Mouse (Mus musculus): ENCODE measurements around the gene Gm11639. TPM values are rescaled to one million over a fixed set of nuclear protein-coding genes. Genes with fewer than 3 reads are reported as not detected.

Gene Gm11639
- total RNA-seq (2021) = not detected
- long read RNA-seq, experiment 1, partial matches to known transcripts = 0 of 1 reads
- long read RNA-seq, experiment 1, other reads (novel, unspliced or antisense) = 1 of 1 reads
- long read RNA-seq, experiment 2 = 0 reads

DNA sequence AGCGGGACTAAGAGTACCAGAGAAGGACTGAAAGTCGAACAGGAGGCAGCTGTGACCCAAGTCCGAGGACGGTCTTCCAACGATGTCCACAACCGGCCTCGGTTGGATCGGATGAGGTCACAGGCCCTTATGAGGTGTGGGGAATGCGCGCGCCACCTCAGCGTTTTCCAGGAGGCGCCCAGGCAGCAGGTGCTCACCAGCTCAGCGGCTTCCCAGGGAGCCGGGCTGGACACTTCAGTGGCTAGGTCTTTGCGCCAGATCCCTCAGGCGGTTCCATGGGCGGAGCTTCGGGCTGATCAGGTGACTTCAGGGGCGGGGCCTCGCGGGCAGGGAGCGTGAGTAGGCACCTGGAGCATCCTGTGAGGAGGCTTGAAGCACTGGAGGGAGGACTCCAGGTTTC is at the start of gene Gm11639:
Gm11639 (plus strand) TSS at position 160 of the 400 bp plus-strand sequence.
- DNase-seq = no peak
- intact Hi-C loops (cut with DNase I) = no loop called here

- DNase-seq = no peak
- intact Hi-C loops (cut with DNase I) = no loop called here
These were observed 48.5 kb upstream of the Gm11639 start for GRCm38 (mm10) chr11:104637010-104637409.

DNA sequence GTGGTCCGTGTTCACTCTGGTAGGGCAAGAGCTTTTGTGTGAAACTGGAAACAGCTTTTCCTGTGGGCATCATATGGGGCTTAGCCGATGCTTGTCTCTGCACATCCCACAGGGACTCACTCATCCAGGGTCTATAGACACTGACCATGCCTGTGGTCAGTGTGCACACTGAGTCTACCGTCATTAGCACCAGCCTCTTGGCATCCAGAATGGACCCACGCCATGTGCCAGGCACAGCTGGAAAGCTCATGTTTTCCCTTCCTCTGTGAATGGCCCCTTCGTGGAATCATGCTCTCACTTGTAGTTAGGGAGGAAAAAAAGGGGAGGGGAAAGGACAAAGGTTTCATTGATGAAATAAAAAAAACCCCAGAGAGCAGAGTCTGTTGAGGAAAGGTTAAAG is 47.5 kb upstream of the Gm11639 start:
- intact Hi-C loops (cut with DNase I) = no loop called here
- DNase-seq = no peak

GRCm38 (mm10) chr11:104638906-104639305 is 46.6 kb upstream of the Gm11639 start:
- intact Hi-C loops (cut with DNase I) = no loop called here
- DNase-seq = no peak

- intact Hi-C loops (cut with DNase I) = no loop called here
These were observed 45.9 kb upstream of the Gm11639 start for GRCm38 (mm10) chr11:104639634-104640033.

GRCm38 (mm10) chr11:104640894-104641293 is 44.6 kb upstream of the Gm11639 start:
- intact Hi-C loops (cut with DNase I) = no loop called here
- DNase-seq = no peak

More at GRCm38 (mm10) chr11:104639634-104640033, 45.9 kb upstream of the Gm11639 start:
- DNase-seq = no peak

DNA sequence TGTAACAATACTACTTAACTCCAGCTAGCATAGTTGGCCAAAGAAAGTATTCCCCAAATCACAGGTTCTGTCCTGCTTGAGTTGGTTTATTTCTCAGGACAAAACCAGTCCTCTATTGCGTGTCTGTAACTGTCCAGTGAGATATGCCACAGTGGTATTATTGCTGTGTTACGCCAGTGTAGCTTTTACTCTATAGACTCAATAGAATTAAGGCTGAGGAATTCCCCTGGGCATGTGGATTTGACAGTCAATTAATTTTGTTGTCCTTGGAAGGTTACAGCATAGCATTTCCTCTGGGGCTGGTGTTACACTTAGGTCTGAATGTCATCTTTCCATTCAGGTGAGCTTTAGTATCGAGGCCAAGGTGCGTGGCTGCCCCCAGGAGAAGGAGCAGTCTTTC is 42.3 kb upstream of the Gm11639 start:
- intact Hi-C loops (cut with DNase I) = no loop called here

GRCm38 (mm10) chr11:104645402-104645801 is 40.1 kb upstream of the Gm11639 start:
- intact Hi-C loops (cut with DNase I) = no loop called here
- DNase-seq = no peak

More for the DNA sequence above, 42.3 kb upstream of the Gm11639 start:
- DNase-seq = no peak

DNA sequence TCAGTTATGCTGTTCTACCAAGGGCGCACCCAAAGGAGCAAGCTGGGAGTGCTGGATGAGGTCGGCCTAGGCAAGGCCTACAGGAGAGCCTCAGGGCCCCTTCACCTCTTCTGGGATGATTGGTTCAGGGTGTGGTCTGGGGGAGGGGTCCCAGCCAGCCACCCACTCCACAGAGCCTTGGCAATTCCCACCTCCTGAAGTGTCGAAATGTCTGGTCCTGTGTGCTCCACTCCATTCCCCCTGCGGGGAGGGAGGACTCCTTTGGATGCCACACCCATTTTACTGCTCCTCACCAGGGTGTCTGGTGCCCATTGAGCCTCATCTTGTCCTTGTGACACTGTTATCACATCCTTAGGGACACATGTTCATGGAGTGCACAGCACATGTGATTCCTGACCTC is 39.3 kb upstream of the Gm11639 start:
- intact Hi-C loops (cut with DNase I) = no loop called here
- DNase-seq = no peak

GRCm38 (mm10) chr11:104646611-104647010 is 38.9 kb upstream of the Gm11639 start:
- DNase-seq = no peak
- intact Hi-C loops (cut with DNase I) = no loop called here

DNA sequence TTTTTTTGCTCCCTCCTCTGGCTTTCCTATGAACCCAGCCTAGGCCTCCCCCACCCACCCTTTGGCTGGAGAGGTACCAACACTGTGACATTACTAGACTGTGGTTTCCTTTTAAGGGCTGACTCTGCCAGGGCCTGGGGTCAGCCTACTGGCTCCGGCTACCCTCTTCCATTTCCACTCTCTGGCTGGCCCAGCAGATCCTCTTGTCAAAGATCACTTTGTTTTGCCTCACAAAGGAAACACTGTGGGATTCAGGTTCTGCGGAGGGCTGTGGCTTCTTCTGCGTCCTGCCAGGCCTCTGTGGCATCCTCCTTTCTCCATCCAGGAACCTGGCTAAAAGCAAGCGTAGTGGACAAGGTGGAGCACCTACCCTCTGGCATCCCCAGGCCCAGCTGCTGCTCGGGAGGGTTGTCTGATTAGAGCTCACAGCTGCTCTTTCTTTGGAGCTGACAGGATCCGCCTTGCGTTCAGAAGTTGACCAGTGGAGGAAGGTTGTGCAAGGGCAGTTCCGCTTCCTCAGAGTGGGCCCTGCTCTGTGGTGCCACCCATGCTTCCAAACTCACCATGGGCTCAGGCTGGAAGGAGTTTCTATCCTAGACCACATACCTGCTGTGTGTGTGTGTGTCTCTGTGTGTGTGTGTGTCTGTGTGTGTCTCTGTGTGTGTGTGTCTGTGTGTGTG is 38.2 kb upstream of the Gm11639 start:
- DNase-seq = no peak
- intact Hi-C loops (cut with DNase I) = no loop called here

GRCm38 (mm10) chr11:104648571-104648970 is 36.9 kb upstream of the Gm11639 start:
- intact Hi-C loops (cut with DNase I) = no loop called here
- no peak for DNase-seq

- intact Hi-C loops (cut with DNase I) = no loop called here
These were observed 24.9 kb upstream of the Gm11639 start for GRCm38 (mm10) chr11:104660599-104660998.

DNA sequence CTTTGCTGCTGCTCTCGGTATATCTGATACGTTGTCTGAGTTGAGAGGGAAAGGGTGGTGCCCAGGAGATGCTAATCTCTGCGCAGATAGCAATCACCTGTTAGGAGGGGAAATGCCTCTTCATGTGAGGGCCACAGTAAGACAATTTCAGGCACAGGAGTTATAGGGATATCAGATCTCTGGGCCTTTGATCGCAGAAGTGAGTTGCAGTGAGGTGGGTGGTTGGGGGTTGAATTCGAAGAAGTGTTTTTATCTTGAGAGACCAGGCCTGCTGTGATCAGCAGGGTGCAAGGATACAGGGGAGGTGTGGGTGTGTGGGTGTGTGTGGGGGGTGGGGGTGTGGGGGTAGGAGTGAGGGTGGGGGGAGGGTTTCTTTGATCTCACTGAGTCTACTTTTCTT is 24.4 kb upstream of the Gm11639 start:
- intact Hi-C loops (cut with DNase I) = no loop called here
- no peak for DNase-seq

More at GRCm38 (mm10) chr11:104660599-104660998, 24.9 kb upstream of the Gm11639 start:
- no peak for DNase-seq

GRCm38 (mm10) chr11:104661531-104662205 is 23.8 kb upstream of the Gm11639 start:
- DNase-seq = no peak
- intact Hi-C loops (cut with DNase I) = no loop called here

- DNase-seq = no peak
- intact Hi-C loops (cut with DNase I) = no loop called here
These were observed 22.9 kb upstream of the Gm11639 start for GRCm38 (mm10) chr11:104662573-104662972.

- no peak for DNase-seq
- intact Hi-C loops (cut with DNase I) = no loop called here
These were observed 22.1 kb upstream of the Gm11639 start for GRCm38 (mm10) chr11:104663241-104663877.

GRCm38 (mm10) chr11:104663878-104664261 is 21.6 kb upstream of the Gm11639 start:
- intact Hi-C loops (cut with DNase I) = no loop called here
- no peak for DNase-seq

GRCm38 (mm10) chr11:104664441-104664840 is 21.1 kb upstream of the Gm11639 start:
- DNase-seq = no peak
- intact Hi-C loops (cut with DNase I) = no loop called here

GRCm38 (mm10) chr11:104667399-104667798 is 18.1 kb upstream of the Gm11639 start:
- intact Hi-C loops (cut with DNase I) = no loop called here
- no peak for DNase-seq

DNA sequence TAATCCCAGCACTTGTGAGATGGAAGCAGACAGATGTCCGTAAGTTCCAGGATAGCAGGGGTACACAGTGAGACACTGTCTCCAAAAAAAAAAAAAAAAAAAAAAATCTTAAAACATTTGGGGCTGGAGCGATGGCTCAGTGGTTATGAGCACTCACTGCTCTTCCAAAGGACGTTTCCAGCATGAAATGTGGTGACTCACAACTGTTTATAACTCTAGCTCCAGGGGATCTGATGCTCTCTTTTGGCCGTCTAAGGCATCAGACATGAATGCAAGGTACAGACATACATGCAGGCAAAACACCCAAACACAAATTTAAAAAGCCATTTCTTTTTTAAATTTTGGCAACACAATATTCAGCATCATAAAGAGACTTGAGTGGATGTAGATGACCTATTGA is 12.1 kb upstream of the Gm11639 start:
- no peak for DNase-seq
- intact Hi-C loops (cut with DNase I) = no loop called here
